Mouse (Mus musculus) cortical plate, adult 2 months (tissue): ENCODE results near the gene Lpcat3.

Source experiments
- CTCF ChIP-seq: fragments of 200-500 bp; IDR thresholded peaks from 2 replicates; pipeline ENCODE4 v1.5.1; 2011; ENCODE audit warnings: mild to moderate bottlenecking, control low read depth, low read length; ENCODE audit not compliant: insufficient read depth; ENCODE audit errors: extremely low read depth
- POLR2A ChIP-seq: fragments of 200-500 bp; IDR thresholded peaks from 2 replicates; pipeline ENCODE4 v1.6.1; 2011; ENCODE audit warnings: mild to moderate bottlenecking, low read length, control low read depth; ENCODE audit not compliant: insufficient read depth; ENCODE audit errors: extremely low read depth

DNA sequence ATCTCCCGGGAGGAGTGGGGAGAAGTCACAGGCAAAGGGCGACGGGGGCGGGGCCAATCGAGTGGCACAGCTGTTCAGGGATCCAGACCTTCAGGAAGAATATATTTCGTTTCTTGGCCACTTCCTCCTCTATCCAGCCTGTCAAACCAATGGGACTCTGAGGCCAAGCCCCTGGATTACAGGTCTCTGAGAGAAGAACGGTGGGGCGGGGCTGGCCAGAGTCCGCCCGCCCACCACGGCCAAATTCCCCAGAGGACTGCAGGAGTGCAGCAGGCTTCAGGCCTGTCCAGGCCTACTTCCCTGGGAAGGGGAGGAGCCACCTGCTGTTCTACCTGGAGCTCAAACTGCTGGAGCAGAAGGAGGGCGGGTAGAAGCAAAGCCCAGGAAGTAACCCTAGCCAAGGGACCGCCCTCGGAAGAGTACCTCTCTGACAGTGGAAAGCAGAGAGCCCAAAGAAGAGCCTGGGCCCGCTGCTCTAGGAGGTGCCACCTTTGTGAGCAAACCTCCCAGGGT is 75.7 kb downstream of the Lpcat3 start, which contains the start of gene Ptpn6:
- TF ChIP-seq CTCF = no peak
- no peak for TF ChIP-seq POLR2A
